Mouse (Mus musculus) CD4-positive, CD25-positive, alpha-beta regulatory T cell, adult 2 months (primary cell): ENCODE results near the gene Sptan1.

ENCODE experiments used
- DNase-seq: peaks from one replicate; pipeline ENCODE4 v3.0.0-alpha.2; 2012; ENCODE audit warnings: low read depth, low spot score

Gene Sptan1

GRCm38 (mm10) chr2:30061215-30062166 lies 96.1 kb downstream of the Sptan1 start:
- DNase-seq, result peak; percentile 74

GRCm38 (mm10) chr2:30062249-30063093 lies 97.1 kb downstream of the Sptan1 start:
- peak; percentile 54 for DNase-seq

GRCm38 (mm10) chr2:30063235-30063634 lies 97.9 kb downstream of the Sptan1 start:
- DNase-seq, result no peak

DNA sequence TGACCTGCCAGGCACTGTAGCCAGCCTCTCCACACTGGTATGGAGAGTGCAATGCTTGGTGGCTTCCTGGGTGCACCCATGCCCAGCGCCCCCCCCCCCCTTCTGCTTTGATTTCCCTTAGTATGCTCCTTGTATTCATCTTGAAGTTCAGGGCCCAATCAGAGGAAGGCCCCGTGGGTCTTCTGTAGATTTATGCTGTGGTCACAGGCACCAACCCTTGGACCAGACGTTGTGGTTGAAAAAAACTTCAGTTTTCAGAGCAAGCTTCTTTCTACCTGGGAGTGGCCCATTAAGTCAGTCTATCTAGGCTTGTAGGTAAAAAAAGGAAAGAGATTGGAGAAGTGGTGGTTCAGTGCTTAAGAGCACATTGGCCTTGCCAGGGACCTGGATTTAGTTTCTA lies 98.4 kb downstream of the Sptan1 start:
- peak; percentile 28 for DNase-seq

DNA sequence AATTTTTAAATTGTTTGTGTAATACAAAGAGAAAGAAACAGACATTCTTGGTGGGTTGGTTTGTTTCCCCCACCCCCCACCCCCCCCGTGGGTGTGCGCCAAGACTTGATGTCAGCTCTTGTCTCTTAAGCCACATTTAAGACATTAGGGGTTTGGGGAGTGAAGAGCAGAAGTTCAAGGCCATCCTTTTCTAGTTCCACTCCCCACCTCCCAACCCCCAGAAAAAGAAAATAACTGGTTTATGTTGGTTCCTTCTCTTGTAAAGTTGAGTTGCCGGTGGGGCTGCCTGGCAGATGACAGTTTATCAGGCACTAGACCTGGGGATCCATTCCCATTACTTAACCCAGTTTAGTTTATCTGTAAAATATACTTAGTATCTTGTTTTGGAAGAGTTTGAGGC lies 98.9 kb downstream of the Sptan1 start:
- DNase-seq, result no peak

GRCm38 (mm10) chr2:30066046-30066901 lies 100.9 kb downstream of the Sptan1 start:
- DNase-seq, result peak; percentile 96

DNA sequence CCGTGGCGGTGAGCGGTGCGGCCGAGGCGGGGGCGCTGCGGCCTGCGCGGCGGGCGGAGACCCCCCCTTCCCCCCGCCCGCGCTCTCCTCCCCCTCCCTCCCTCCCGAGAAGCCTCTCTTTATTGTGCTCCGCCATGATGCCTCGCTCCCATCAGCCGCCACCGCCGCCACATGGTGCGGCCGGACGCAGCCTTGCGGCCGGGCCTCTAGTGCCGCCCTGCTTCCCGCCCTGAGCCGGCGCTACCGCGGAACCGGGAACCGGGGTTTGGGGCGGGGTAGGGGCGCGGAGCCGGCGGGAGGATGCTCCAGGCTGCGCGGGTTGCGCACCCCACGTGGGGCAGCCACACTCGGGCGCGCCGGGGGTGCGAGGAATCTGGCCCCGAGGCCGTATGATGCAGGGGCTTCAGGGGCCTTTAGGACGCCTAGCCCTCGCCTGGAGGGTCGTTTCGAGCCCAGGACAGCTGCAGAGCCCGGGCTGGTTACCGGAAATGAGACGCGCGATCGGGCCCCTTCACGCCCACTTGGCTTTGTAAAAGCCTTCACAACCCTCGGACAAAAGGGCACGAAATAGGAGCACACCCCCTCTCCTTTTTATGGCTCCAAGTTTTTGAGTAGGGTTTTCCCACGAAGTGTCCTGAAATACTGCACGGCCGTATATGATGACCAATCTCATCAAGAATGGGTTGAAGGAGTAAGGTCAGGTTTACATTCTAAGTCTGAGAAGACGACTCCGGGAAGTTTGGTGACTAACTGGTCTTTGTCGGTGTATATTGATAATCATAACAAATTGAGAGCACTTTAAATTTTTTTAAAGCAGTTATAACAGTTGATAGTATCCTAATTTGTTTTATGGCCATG lies 101.9 kb downstream of the Sptan1 start:
- peak; percentile 70 for DNase-seq

DNA sequence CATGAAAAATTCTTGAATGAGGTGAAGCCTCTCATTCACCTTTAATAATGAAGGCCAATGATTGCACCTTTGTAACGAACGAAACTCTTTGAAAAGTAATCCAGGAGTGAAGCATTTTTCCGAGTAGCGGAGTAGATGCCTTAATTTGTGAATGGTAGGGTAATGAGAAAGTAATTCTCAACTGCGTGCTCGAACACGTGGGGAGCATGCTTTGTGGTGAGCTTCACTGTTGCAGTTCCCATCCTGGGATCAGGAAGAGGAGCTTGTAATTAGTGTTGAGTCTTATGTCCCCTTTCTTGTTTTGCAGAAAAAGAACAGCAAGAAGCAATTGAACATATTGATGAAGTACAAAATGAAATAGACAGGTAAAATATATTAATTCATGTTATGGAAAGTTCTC lies 102.6 kb downstream of the Sptan1 start:
- no peak for DNase-seq

DNA sequence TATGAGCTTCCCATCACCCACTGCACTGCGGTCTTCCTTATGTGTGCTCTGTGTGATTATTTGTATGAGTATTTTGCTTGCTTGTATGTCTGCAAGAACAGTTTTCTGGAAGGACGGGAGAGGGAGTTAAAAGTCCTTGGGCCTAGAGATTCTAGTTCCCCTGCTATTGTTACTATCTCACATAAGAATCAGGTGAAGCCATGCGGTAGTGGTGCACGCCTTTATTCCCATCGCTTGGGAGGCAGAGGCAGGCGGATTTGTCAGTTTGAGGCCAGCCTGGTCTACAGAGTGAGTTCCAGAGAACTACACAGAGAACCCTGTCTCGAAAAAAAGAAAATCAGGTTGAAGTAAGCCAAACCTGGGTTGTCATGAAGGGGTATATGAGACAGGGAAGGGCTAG lies 107.5 kb downstream of the Sptan1 start:
- DNase-seq, result no peak

- DNase-seq, result no peak
Measured at GRCm38 (mm10) chr2:30073285-30073684, 107.9 kb downstream of the Sptan1 start.

- DNase-seq, result no peak
Measured at GRCm38 (mm10) chr2:30075625-30076024, 110.3 kb downstream of the Sptan1 start.

GRCm38 (mm10) chr2:30076439-30076838 lies 111.1 kb downstream of the Sptan1 start:
- no peak for DNase-seq

- DNase-seq, result no peak
Measured at GRCm38 (mm10) chr2:30076959-30077358, 111.6 kb downstream of the Sptan1 start.

- DNase-seq, result peak; percentile 90
Measured at GRCm38 (mm10) chr2:30077502-30078348, 112.4 kb downstream of the Sptan1 start, which contains the start of gene Pkn3. Gene Pkn3, plus strand, starts transcription at chr2:30077684.

DNA sequence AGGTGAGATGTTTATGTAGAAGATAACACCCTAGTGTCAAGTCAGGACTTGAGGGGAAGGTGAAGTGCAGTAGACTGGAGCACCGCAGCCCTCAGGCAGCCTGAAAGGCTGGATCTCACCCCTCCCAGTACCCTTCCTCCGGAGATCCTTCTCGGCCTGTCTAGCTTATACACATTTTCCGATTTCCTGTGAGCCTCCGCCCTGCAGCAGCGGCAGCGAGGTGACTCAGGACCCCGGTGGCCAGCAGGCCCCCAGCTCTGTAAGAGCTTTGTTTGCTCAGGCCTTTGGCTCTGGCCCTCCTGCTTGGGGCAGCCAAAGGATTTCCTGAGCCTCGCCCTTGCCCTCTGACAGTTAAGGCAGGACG lies 113.0 kb downstream of the Sptan1 start:
- no peak for DNase-seq

DNA sequence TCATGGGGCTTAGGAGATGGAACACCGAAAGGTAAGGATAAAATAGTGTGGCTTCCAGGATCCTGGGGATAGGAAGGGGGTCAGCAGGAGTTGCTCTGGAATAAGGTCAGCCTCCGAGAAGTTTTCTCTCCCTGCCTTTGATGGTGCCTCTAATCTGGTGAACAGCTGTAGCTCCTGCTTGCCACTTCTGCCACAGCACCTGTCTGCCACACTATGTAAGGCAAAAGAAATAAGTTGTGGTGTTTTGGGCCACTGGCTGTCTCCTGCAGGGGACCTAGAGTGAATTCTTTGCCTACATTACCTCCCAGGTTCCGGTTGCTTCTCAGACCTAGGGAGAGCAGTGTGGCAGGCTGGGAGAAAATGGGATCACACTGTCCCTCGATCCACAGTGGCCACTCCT lies 113.4 kb downstream of the Sptan1 start:
- no peak for DNase-seq

DNA sequence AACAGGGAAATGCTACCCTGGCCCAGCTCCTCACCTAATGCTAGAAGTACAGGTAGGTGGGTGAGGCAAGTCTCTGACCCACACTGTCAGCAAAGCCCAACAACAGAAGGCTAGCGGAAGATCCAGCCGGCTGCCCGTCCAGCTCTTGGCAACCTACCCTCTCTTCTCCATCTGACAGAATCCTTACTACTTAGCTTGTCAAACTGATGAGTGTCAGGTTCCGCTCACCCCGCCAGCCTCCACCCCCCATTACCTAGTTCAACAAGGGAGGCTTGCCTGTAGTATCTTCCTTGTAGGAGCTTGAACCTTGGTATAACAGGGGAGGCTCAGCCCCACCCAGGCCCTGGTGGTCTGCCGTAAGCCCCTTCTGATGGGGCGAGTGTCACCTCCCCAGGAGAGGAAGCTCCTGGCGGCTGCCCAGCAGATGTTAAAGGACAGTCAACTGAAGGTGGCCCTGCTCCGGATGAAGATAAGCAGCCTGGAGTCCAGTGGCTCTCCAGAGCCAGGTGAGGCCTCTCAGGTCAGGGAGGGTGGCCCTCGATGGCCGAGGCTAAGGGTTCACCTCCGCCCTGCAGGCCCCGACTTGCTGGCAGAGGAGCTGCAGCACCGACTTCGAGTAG lies 114.9 kb downstream of the Sptan1 start:
- no peak for DNase-seq
